Mouse (Mus musculus): ENCODE data around the gene Stoml2.
A peak's percentile ranks its signal among the peaks of the same experiment; 100 is the strongest.

Stoml2 gene

GRCm38 (mm10) chr4:43037860-43038566 is 6.5 kb upstream of the Stoml2 start:
- DNase-seq (ENCODE audit: low read depth), result no peak

- DNase-seq (ENCODE audit: low read depth), result no peak
Observed at GRCm38 (mm10) chr4:43036356-43036755, 4.8 kb upstream of the Stoml2 start.

- DNase-seq (ENCODE audit: low read depth), result no peak
Observed at GRCm38 (mm10) chr4:43035851-43036250, 4.3 kb upstream of the Stoml2 start.

GRCm38 (mm10) chr4:43033481-43033880 is 2.0 kb upstream of the Stoml2 start:
- no peak for DNase-seq (ENCODE audit: low read depth)

GRCm38 (mm10) chr4:43032501-43032900 is 991 bp upstream of the Stoml2 start:
- DNase-seq (ENCODE audit: low read depth), result no peak

- no peak for DNase-seq (ENCODE audit: low read depth)
Observed at GRCm38 (mm10) chr4:43030780-43031230, 705 bp downstream of the Stoml2 start.

GRCm38 (mm10) chr4:43030352-43030751 is 1.2 kb downstream of the Stoml2 start:
- DNase-seq (ENCODE audit: low read depth), result no peak

- no peak for DNase-seq (ENCODE audit: low read depth)
Observed at GRCm38 (mm10) chr4:43029749-43030148, 1.8 kb downstream of the Stoml2 start.

GRCm38 (mm10) chr4:43029121-43029520 is 2.4 kb downstream of the Stoml2 start:
- no peak for DNase-seq (ENCODE audit: low read depth)

- DNase-seq (ENCODE audit: low read depth), result peak; percentile 88
Observed at GRCm38 (mm10) chr4:43025084-43025960, 6.2 kb downstream of the Stoml2 start, which contains the start of gene Pigo. Pigo (minus strand) TSS chr4:43025819.

GRCm38 (mm10) chr4:43024673-43025072 is 6.8 kb downstream of the Stoml2 start:
- no peak for DNase-seq (ENCODE audit: low read depth)

- no peak for DNase-seq (ENCODE audit: low read depth)
Observed at GRCm38 (mm10) chr4:43021341-43021740, 10.2 kb downstream of the Stoml2 start.

- DNase-seq (ENCODE audit: low read depth), result no peak
Observed at GRCm38 (mm10) chr4:43020876-43021275, 10.6 kb downstream of the Stoml2 start.

- no peak for DNase-seq (ENCODE audit: low read depth)
Observed at GRCm38 (mm10) chr4:43019641-43020465, 11.7 kb downstream of the Stoml2 start.

- DNase-seq (ENCODE audit: low read depth), result no peak
Observed at GRCm38 (mm10) chr4:43019176-43019575, 12.3 kb downstream of the Stoml2 start.

GRCm38 (mm10) chr4:43018156-43018555 is 13.4 kb downstream of the Stoml2 start:
- peak; percentile 14 for DNase-seq (ENCODE audit: low read depth)

GRCm38 (mm10) chr4:43012091-43012490 is 19.4 kb downstream of the Stoml2 start:
- DNase-seq (ENCODE audit: low read depth), result no peak

GRCm38 (mm10) chr4:43010161-43011038 is 21.1 kb downstream of the Stoml2 start, which contains the start of gene Fancg:
Fancg (minus strand) TSS chr4:43010506.
- peak; percentile 50 for DNase-seq (ENCODE audit: low read depth)

GRCm38 (mm10) chr4:43005765-43006164 is 25.7 kb downstream of the Stoml2 start:
- DNase-seq (ENCODE audit: low read depth), result peak; percentile 17

GRCm38 (mm10) chr4:43004951-43005350 is 26.6 kb downstream of the Stoml2 start:
- no peak for DNase-seq (ENCODE audit: low read depth)
